Mouse (Mus musculus): ENCODE data around the gene Kiss1r. TPM values are rescaled to one million over a fixed set of nuclear protein-coding genes. Genes with fewer than 3 reads are reported as not detected.

Gene Kiss1r
- polyA plus RNA-seq, 1 experiment from 2014 or later, result 1.4 TPM

GRCm38 (mm10) chr10:79917532-79918100 is 845 bp downstream of the Kiss1r start:
- H3K36me3 ChIP-seq, result peaks cover 2% of the 10 kb centered on the region; the same call in 1 of the 2 replicates
- peaks cover 55% of the 10 kb centered on the region for H3K27me3 ChIP-seq
- no peak overlapping the region for H3K27ac ChIP-seq
- ATAC-seq (ENCODE audit: insufficient number of reproducible peaks, insufficient read depth, low FRiP score, low TSS enrichment), result no peak
- no peaks in the 10 kb centered on the region for H3K9me3 ChIP-seq
- H3K4me1 ChIP-seq, result peaks cover 58% of the 10 kb centered on the region
- 65% methylated on average over 5 of the region's 5 CpGs for WGBS
- no peak overlapping the region for H3K9ac ChIP-seq
- H3K4me2 ChIP-seq (replicated peaks), result peak overlapping the region; percentile 90; the same call in 1 of the 2 replicates
- H3K4me3 ChIP-seq, result peak overlapping the region; percentile 77

- no peak overlapping the region for H3K27ac ChIP-seq
- H3K9ac ChIP-seq, result 0 out of 2 replicates have a peak overlapping the region, but pooled peaks have one; percentile 11
- peak overlapping the region; percentile 11 for H3K4me3 ChIP-seq
- H3K36me3 ChIP-seq, result no peaks in the 10 kb centered on the region
- H3K27me3 ChIP-seq, result peaks cover 64% of the 10 kb centered on the region
- H3K9me3 ChIP-seq, result no peaks in the 10 kb centered on the region
- WGBS, result 7% methylated on average over 35 of the region's 35 CpGs
- no peak for ATAC-seq (ENCODE audit: insufficient number of reproducible peaks, insufficient read depth, low FRiP score, low TSS enrichment)
- H3K4me2 ChIP-seq (replicated peaks), result peak overlapping the region; percentile 35
- peaks cover 58% of the 10 kb centered on the region for H3K4me1 ChIP-seq
Observed at GRCm38 (mm10) chr10:79918231-79919078, 1.7 kb downstream of the Kiss1r start.

GRCm38 (mm10) chr10:79919251-79919849 is 2.6 kb downstream of the Kiss1r start:
- ATAC-seq (ENCODE audit: insufficient number of reproducible peaks, insufficient read depth, low FRiP score, low TSS enrichment), result no peak
- no peaks in the 10 kb centered on the region for H3K9me3 ChIP-seq
- 2% methylated on average over 21 of the region's 21 CpGs for WGBS
- H3K9ac ChIP-seq, result no peak overlapping the region
- H3K4me2 ChIP-seq (replicated peaks), result peak overlapping the region; percentile 35
- H3K4me3 ChIP-seq, result peak overlapping the region; percentile 17; the same call in 1 of the 2 replicates
- no peak overlapping the region for H3K27ac ChIP-seq
- no peaks in the 10 kb centered on the region for H3K36me3 ChIP-seq
- H3K27me3 ChIP-seq, result peaks cover 66% of the 10 kb centered on the region
- peaks cover 53% of the 10 kb centered on the region for H3K4me1 ChIP-seq

- peak overlapping the region; percentile 27 for H3K4me3 ChIP-seq
- H3K9me3 ChIP-seq, result no peaks in the 10 kb centered on the region
- H3K4me2 ChIP-seq (replicated peaks), result peak overlapping the region; percentile 47
- H3K9ac ChIP-seq, result 0 out of 2 replicates have a peak overlapping the region, but pooled peaks have one; percentile 2
- H3K4me1 ChIP-seq, result peaks cover 47% of the 10 kb centered on the region
- no peak overlapping the region for H3K27ac ChIP-seq
- no peaks in the 10 kb centered on the region for H3K36me3 ChIP-seq
- peak; percentile 24; the same call in 1 of the 2 replicates for ATAC-seq (ENCODE audit: insufficient number of reproducible peaks, insufficient read depth, low FRiP score, low TSS enrichment)
- H3K27me3 ChIP-seq, result peaks cover 66% of the 10 kb centered on the region
- WGBS, result 15% methylated on average over 26 of the region's 26 CpGs
Observed at GRCm38 (mm10) chr10:79920056-79920890, 3.5 kb downstream of the Kiss1r start.

GRCm38 (mm10) chr10:79920958-79921535 is 4.3 kb downstream of the Kiss1r start, which contains the start of gene R3hdm4:
R3hdm4 (minus strand) TSS chr10:79921208.
- WGBS, result 3% methylated on average over 39 of the region's 41 CpGs
- Histone ChIP-seq H3K36me3 (no peaks in the 10 kb centered on the region), H3K4me3 (peak within 1 kb of the TSS; percentile 27), H3K4me1 (peaks cover 46% of the 10 kb centered on the region), H3K9ac (peak within 1 kb of the TSS; percentile 31), H3K4me2 (replicated peaks) (peak within 1 kb of the TSS; percentile 47), H3K9me3 (no peaks in the 10 kb centered on the region), H3K27me3 (peaks cover 66% of the 10 kb centered on the region), H3K27ac (no peak within 1 kb of the TSS)
- ATAC-seq (ENCODE audit: insufficient number of reproducible peaks, insufficient read depth, low FRiP score, low TSS enrichment), result no peak

GRCm38 (mm10) chr10:79921572-79921971 is 4.8 kb downstream of the Kiss1r start:
- no peak overlapping the region for H3K27ac ChIP-seq
- peak overlapping the region; percentile 47 for H3K4me2 ChIP-seq (replicated peaks)
- peak overlapping the region; percentile 27 for H3K4me3 ChIP-seq
- H3K9me3 ChIP-seq, result no peaks in the 10 kb centered on the region
- WGBS, result 1% methylated on average over 34 of the region's 34 CpGs
- peaks cover 49% of the 10 kb centered on the region for H3K4me1 ChIP-seq
- peak overlapping the region; percentile 31 for H3K9ac ChIP-seq
- H3K36me3 ChIP-seq, result no peaks in the 10 kb centered on the region
- peaks cover 66% of the 10 kb centered on the region for H3K27me3 ChIP-seq
- no peak for ATAC-seq (ENCODE audit: insufficient number of reproducible peaks, insufficient read depth, low FRiP score, low TSS enrichment)

GRCm38 (mm10) chr10:79924998-79925784 is 8.4 kb downstream of the Kiss1r start:
- Histone ChIP-seq H3K9ac (no peak overlapping the region), H3K4me1 (peaks cover 46% of the 10 kb centered on the region), H3K36me3 (no peaks in the 10 kb centered on the region), H3K4me3 (no peak overlapping the region), H3K27me3 (peaks cover 35% of the 10 kb centered on the region), H3K27ac (no peak overlapping the region), H3K4me2 (replicated peaks) (peak overlapping the region; percentile 86; the same call in 1 of the 2 replicates), H3K9me3 (no peaks in the 10 kb centered on the region)
- no peak for ATAC-seq (ENCODE audit: insufficient number of reproducible peaks, insufficient read depth, low FRiP score, low TSS enrichment)
- 10% methylated on average over 29 of the region's 29 CpGs for WGBS

- 13% methylated on average over 14 of the region's 15 CpGs for WGBS
- ATAC-seq (ENCODE audit: insufficient number of reproducible peaks, insufficient read depth, low FRiP score, low TSS enrichment), result peak; percentile 3; the same call in 1 of the 2 replicates
- H3K9me3 ChIP-seq, result no peaks in the 10 kb centered on the region
- peaks cover 38% of the 10 kb centered on the region for H3K4me1 ChIP-seq
- H3K27ac ChIP-seq, result peak overlapping the region; percentile 97
- peaks cover 5% of the 10 kb centered on the region for H3K36me3 ChIP-seq
- peaks cover 27% of the 10 kb centered on the region for H3K27me3 ChIP-seq
- H3K4me3 ChIP-seq, result peak overlapping the region; percentile 96
- H3K9ac ChIP-seq, result peak overlapping the region; percentile 91
- H3K4me2 ChIP-seq (replicated peaks), result peak overlapping the region; percentile 86
Observed at GRCm38 (mm10) chr10:79925785-79926490, 9.2 kb downstream of the Kiss1r start.

- Histone ChIP-seq H3K27ac (peak within 1 kb of the TSS; percentile 97), H3K9ac (peak within 1 kb of the TSS; percentile 91), H3K4me2 (replicated peaks) (peak within 1 kb of the TSS; percentile 86), H3K27me3 (peaks cover 20% of the 10 kb centered on the region), H3K4me1 (peaks cover 34% of the 10 kb centered on the region), H3K36me3 (peaks cover 12% of the 10 kb centered on the region), H3K9me3 (no peaks in the 10 kb centered on the region), H3K4me3 (peak within 1 kb of the TSS; percentile 96)
- peak; percentile 54 for ATAC-seq (ENCODE audit: insufficient number of reproducible peaks, insufficient read depth, low FRiP score, low TSS enrichment)
- under 1% methylated on average over 63 of the region's 63 CpGs for WGBS
Observed at GRCm38 (mm10) chr10:79926491-79927323, 9.9 kb downstream of the Kiss1r start, which contains the start of gene Arid3a. Arid3a (plus strand) TSS chr10:79927043.

Measured in embryonic facial prominence, embryonic 12.5 days (tissue).